Mouse (Mus musculus) adrenal gland, postnatal 25 days (tissue): ENCODE measurements around the gene Rbfox2. TPM values are rescaled to one million over a fixed set of nuclear protein-coding genes. Genes with fewer than 3 reads are reported as not detected.

Source experiments
- total RNA-seq: library from RNA; stranded (reverse); gene quantifications from 2 replicates; pipeline ENCODE4 v1.2.3, GENCODE M21; 2021

The Rbfox2 gene
- total RNA-seq, 1 experiment from 2014 or later = 68.7 TPM

Other genes starting within 250 kb of the Rbfox2 start
- gene Apol7a, start 92.1 kb upstream of the Rbfox2 start, total RNA-seq = not detected in 2 replicates
- 0.91 and 1.2 TPM in 2 replicates for gene Apol9a, start 104.1 kb upstream of the Rbfox2 start, total RNA-seq
- not detected in 2 replicates for gene Apol7b, start 140.5 kb upstream of the Rbfox2 start, total RNA-seq
- gene Apol10a, start 170.0 kb upstream of the Rbfox2 start, total RNA-seq = not detected in 2 replicates
- gene Apol11a, start 201.3 kb upstream of the Rbfox2 start, total RNA-seq = not detected in 2 replicates
- gene Apol7c, start 226.3 kb upstream of the Rbfox2 start, total RNA-seq = not detected in 2 replicates